Mouse (Mus musculus): ENCODE data around the gene Olfr850. TPM values are rescaled to one million over a fixed set of nuclear protein-coding genes. Genes with fewer than 3 reads are reported as not detected.

Olfr850 gene
- polyA plus RNA-seq (2012; rRNA removed), result not detected in 2 replicates

DNA sequence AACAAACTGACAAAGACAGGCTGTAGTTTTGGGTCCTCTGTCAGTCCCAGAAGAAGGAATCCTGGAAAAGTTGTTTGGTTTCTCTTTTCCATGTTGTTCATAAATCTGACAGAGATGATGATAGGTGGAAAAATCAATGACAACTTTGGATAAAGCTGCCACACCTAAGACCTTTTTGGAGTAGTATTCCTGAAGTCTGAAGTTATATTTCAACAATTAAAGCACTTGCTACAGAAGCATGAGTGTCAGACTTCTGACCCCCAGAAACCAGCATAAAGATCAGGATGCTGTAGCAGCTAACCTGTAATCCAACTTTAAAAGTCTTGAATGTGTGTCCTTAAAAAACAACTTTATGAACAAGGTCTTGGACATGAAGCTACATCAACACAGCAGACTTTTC is at the start of gene Olfr850:
Gene Olfr850, minus strand, starts transcription at position 101 of the 400 bp plus-strand sequence.

DNA sequence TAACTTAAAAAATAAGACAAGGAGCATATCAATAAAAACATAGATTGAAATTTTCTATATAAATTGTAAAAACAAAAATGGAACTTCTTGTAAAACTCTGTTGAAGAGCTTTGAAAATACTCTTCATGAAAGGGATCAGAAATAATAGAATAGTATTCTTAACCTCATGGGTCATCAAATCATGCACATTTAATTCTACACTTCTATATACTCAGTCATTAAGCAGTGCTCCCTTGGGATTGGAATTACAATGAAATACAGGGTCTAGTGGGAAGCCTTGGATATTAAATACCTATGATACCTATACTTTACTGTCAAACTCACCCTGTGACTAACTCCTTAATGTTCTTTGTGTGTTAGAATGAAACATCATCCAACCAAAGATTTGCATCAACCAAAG is 14.9 kb upstream of the Olfr850 start, which contains the start of gene Olfr851:
Gene Olfr851, plus strand, starts transcription at position 301 of the 400 bp plus-strand sequence.

DNA sequence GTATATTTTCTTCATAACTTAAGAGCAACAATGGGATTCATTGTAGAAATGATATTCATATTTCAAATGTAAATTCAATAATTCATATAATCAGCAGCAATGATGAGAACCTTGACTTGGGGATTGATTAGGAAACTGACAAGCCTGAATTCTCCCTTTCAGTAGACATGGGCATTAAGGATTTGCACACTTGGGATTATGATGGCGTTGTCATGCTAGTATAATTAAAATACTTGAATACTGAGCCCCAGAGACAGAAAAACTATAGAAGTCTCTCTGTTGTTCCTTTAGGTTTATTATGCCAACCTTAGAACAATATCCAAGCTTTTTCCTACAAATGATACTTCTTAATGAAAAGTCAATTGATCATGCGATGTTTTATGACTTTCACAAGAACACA is 38.1 kb downstream of the Olfr850 start, which contains the start of gene Olfr849:
Gene Olfr849, plus strand, starts transcription at position 301 of the 400 bp plus-strand sequence.

Other genes with a start within 250 kb of the Olfr850 start
- not detected in 2 replicates for gene Olfr843, start 226.3 kb downstream of the Olfr850 start, polyA plus RNA-seq (2012; rRNA removed)
- gene Olfr844, start 161.9 kb downstream of the Olfr850 start, polyA plus RNA-seq (2012; rRNA removed), result not detected in 2 replicates
- gene Olfr845, start 141.8 kb downstream of the Olfr850 start, polyA plus RNA-seq (2012; rRNA removed), result not detected in 2 replicates
- gene Olfr846, start 114.2 kb downstream of the Olfr850 start, polyA plus RNA-seq (2012; rRNA removed), result not detected in 2 replicates
- not detected in 2 replicates for gene Olfr847, start 99.6 kb downstream of the Olfr850 start, polyA plus RNA-seq (2012; rRNA removed)
- gene Olfr849, start 38.0 kb downstream of the Olfr850 start, polyA plus RNA-seq (2012; rRNA removed), result not detected in 2 replicates
- gene Olfr851, start 15.0 kb upstream of the Olfr850 start, polyA plus RNA-seq (2012; rRNA removed), result not detected in 2 replicates
- gene Olfr853, start 62.8 kb upstream of the Olfr850 start, polyA plus RNA-seq (2012; rRNA removed), result not detected in 2 replicates
- not detected in 2 replicates for gene Olfr854, start 89.1 kb upstream of the Olfr850 start, polyA plus RNA-seq (2012; rRNA removed)
- gene Olfr855, start 104.4 kb upstream of the Olfr850 start, polyA plus RNA-seq (2012; rRNA removed), result not detected in 2 replicates
- gene Zfp317, start 143.9 kb upstream of the Olfr850 start, polyA plus RNA-seq (2012; rRNA removed), result 29.1 and 32.6 TPM in 2 replicates
- gene Olfr857, start 231.2 kb upstream of the Olfr850 start, polyA plus RNA-seq (2012; rRNA removed), result 0.06 TPM in 1 of 2 replicates, not detected in the other